Mouse (Mus musculus) embryo, embryonic 11.5 days (tissue): ENCODE results near the gene Pmch.
A peak's percentile ranks its signal among the peaks of the same experiment; 100 is the strongest.

Experiments used
- DNase-seq: peaks from one replicate; pipeline ENCODE4 v3.0.0-alpha.2; 2012; ENCODE audit warnings: low read depth, low spot score

The Pmch gene

DNA sequence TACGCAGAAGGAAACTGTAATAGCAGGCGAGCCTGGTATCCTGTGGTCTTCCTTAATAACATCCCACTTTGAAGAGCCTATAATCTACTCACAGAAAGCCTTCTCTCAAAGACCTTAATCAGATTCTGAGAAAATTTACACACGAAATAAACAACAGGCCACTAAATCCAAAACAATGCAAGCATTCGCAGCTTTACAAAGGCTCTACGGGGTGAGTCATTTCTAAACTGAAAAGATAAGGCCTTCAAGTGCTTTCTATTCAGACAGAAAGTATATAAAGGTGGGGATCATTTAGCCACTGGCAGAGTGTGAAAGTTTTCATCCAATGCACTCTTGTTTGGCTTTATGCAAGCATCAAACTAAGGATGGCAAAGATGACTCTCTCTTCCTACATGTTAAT lies at the start of gene Pmch:
Gene Pmch (plus strand): TSS at position 301 of the 400 bp plus-strand sequence.
- no peak for DNase-seq

- DNase-seq: no peak
Measured at GRCm38 (mm10) chr10:88044297-88044696, 46.6 kb upstream of the Pmch start.

DNA sequence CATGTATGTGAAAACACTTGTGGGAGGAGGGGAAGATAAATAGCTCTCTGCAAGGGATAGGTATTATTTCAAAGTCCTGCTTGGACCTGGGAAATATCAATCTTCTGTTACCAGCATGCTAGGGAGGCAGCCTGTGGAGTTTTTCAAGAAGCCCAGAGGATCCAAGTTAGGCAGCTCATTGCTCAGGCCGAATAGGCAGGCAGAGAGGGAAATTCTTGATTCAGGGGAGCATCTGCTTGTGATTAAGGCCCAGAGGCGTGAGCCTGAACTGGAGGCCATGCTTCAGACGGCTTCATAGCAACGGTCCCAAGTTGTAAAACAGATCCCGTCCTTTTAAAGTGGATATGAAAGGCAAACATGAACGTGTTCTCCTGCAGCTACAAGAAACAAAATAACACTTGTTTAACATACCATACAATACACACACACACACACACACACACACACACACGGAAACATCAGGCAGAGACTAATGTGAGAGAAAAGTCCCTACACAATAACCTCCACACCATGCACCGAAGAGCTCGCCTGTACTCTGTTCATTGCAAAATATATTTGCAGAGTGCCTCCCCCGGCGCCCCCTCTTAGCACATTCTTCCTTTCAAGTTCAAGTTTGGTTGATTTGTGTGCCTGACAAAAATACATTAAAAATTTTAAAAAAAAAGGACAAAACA lies 44.6 kb upstream of the Pmch start:
- peak; percentile 63 for DNase-seq

DNA sequence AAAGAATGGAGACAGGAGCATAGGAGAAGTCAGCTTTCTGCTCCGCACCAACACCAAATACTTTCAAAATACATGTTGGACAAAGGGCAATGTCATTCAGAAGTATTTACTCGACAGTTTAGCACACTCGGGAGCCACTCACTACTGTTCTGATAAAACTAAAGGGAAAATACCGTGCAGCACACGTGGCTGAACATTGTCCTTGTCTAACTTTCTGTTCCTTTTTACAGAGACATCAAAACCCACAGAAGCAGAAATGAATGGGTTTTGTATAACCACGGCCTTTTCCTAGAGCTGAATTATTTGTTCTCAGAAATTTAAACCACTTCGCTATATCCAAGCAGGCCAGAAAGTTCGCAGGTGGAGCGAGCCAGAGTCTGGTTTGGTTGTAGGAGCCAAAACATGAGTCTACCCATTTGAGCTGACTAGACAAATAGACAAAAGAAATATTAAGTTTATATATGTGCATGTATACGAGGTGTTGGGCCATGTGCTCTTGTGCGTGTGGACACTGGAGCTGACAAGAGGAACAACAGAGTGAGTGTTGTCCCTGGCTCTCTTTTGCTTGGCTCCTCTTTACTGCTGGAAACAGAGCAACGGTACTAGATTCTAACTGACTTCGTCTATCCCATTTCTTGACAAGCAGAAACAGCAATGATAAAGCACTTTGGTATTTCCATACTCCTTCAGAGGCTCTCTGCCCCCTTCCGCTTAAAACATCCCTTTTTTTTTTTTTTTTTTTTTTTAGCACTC lies 36.5 kb upstream of the Pmch start:
- no peak for DNase-seq

DNA sequence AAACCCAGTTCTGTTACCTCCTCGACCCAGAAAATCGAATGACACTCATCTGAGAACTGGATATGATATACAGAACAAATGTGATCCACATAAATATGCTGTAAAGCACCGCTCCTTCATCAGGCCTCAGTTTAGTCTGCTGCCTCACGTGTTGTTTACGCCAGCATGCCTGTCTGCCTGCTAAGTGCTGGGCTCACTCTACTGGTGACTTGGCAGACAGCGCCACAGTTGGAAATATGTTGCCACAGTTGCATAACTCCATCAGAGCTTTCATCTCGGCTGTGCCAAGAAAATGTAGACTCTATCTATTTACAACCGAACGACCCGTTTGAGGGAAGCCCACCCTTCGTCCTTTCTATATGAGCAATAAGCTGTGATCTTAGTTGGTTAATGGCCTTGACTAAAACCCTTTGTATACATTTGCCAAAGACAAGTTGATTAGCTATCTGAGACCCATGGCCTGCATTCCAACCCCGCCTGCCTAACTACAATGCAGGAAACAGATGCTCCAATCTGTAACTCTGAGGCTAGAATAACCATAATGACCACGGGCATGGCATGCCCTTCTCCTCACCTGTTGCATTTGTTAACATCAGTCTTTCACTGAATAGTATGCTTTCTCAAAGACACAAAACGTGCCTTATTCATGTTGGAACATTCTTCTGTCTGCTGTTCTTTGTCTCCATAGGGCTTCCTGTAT lies 33.8 kb upstream of the Pmch start:
- DNase-seq: no peak

GRCm38 (mm10) chr10:88063436-88063835 lies 27.4 kb upstream of the Pmch start:
- DNase-seq: no peak

DNA sequence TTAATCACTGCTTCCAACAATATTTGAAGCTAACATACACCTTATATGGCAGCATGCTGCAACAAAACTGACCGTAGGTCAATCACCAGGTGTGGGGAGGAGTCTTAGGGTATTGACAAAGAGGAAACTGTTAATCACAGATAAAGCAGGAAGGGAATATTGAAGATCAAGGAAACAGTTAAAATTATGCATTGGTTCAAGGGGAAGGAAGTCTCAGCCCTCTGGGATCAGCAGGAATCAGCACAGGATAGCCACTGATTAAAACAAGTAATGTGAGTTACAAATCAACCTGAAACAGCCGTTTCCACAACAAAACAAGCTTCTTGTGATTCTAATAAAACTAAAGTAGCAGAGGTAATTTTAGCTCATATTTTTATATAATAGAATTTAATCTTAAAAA lies 26.0 kb upstream of the Pmch start:
- DNase-seq: no peak

GRCm38 (mm10) chr10:88067377-88067776 lies 23.5 kb upstream of the Pmch start:
- no peak for DNase-seq

- DNase-seq: no peak
Measured at GRCm38 (mm10) chr10:88106169-88106568, 15.3 kb downstream of the Pmch start.

GRCm38 (mm10) chr10:88113290-88113689 lies 22.4 kb downstream of the Pmch start:
- DNase-seq: no peak

DNA sequence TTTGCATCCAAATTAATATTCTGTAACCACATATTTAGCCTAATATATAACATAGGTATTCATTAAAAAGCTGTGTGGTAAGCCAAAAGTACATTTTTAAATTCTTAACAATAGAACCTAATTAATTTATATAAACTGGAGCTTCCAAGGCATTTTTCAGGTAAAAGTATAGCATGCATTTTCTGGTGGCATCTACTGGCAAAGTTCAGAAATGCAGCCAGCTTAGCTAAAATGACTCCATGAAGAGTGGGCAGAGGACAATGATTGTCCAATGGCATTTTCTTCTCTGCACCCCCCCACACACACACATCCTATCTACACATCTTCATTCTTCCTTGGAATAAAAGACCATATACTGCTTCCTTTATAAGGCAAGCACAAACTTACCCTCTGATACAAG lies 28.8 kb downstream of the Pmch start:
- no peak for DNase-seq

- no peak for DNase-seq
Measured at GRCm38 (mm10) chr10:88135630-88136029, 44.8 kb downstream of the Pmch start.
